ENCODE assay signal across 12 mouse cellular contexts in the genomic region with DNA sequence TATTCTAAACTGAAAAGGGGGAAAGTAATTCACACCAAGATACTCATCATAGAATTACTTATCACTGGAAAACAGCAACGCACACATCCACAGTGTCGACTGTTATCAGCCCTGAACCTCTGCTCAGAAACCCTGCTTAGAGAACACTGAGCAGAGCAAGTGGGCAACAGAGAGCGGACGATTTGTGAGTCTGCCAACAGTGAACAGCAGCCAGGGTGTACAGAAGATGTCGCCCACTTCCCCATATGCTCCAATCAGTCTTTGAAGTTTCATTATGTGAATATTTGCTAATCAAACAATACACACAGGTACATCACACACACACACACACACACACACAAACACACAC. TPM values are rescaled to one million over a fixed set of nuclear protein-coding genes. Genes with fewer than 3 reads are reported as not detected.
DNase-seq lines count a peak whose midpoint lies in the region; ATAC-seq and TF ChIP-seq lines count a peak whose summit lies in the region.
"Had no signal": no experiment of that assay in that cellular context is flagged by ENCODE, and none has a peak within 500 bp of the region (broad histone marks: within the 10 kb centered on the region; RNA-seq: fewer than 3 reads in every experiment).

No protein-coding gene starts in this region.

- no peaks in the 10 kb centered on the region for H3K9me3 ChIP-seq in kidney, postnatal 0 days (replicated peaks; ENCODE audit: low read length)
- no peaks in the 10 kb centered on the region for H3K9me3 ChIP-seq in intestine, embryonic 15.5 days
- no peaks in the 10 kb centered on the region for H3K9me3 ChIP-seq in liver, embryonic 16.5 days (replicated peaks; ENCODE audit: control insufficient read depth, low read length)
- no peaks in the 10 kb centered on the region for H3K9me3 ChIP-seq in kidney, embryonic 14.5 days (ENCODE audit: control insufficient read depth, low read length)
- H3K9me3 ChIP-seq: limb, embryonic 13.5 days had no signal

- no peak for TF ChIP-seq CTCF in kidney, postnatal 0 days (IDR thresholded peaks at IDR 0.05; ENCODE audit: low read depth)

- H3K27ac ChIP-seq in kidney, postnatal 0 days = 0 out of 2 replicates have a peak overlapping the region, but pooled peaks have one; percentile 9
- H3K27ac ChIP-seq in brown adipose tissue, adult 24 weeks (replicated peaks; ENCODE audit: low read depth, low read length) = peak overlapping the region; percentile 29; the same call in 1 of the 2 replicates
- peak overlapping the region; percentile 80; the same call in 1 of the 2 replicates for H3K27ac ChIP-seq in intestine, embryonic 15.5 days
- H3K27ac ChIP-seq in liver, embryonic 16.5 days (ENCODE audit: low read length) = peak overlapping the region; percentile 58; the same call in 1 of the 2 replicates
- no peak overlapping the region for H3K27ac ChIP-seq in kidney, embryonic 14.5 days (ENCODE audit: low read depth, low read length)
- H3K27ac ChIP-seq: limb, embryonic 13.5 days had no signal

- H3K4me1 ChIP-seq in kidney, postnatal 0 days (replicated peaks; ENCODE audit: insufficient read depth, low read length) = peaks cover 16% of the 10 kb centered on the region
- H3K4me1 ChIP-seq in brown adipose tissue, adult 24 weeks (ENCODE audit: control insufficient read depth, insufficient read depth, insufficient read length, low read length) = peaks cover 44% of the 10 kb centered on the region
- peaks cover 31% of the 10 kb centered on the region for H3K4me1 ChIP-seq in intestine, embryonic 15.5 days (replicated peaks)
- peaks cover 19% of the 10 kb centered on the region for H3K4me1 ChIP-seq in liver, embryonic 16.5 days (ENCODE audit: control insufficient read depth, low read depth, low read length)
- peaks cover 18% of the 10 kb centered on the region for H3K4me1 ChIP-seq in kidney, embryonic 14.5 days (ENCODE audit: control insufficient read depth, insufficient read depth, low read length)

- no peak for DNase-seq in kidney, postnatal 0 days (ENCODE audit: low spot score)
- DNase-seq in kidney, adult 18-20 months = no peak
- DNase-seq in embryo, embryonic 10 days (ENCODE audit: low spot score) = no peak
- no peak for DNase-seq in lung, adult 18-20 months
- DNase-seq: adrenal gland, postnatal 14 days; gastrocnemius, postnatal 36 days; kidney, postnatal 14 days had no signal

- no peak for ATAC-seq in kidney, postnatal 0 days (replicated peaks; ENCODE audit: low FRiP score, low read depth)
- ATAC-seq in intestine, embryonic 15.5 days = no peak
- peak; percentile 72 for ATAC-seq in liver, embryonic 16.5 days (ENCODE audit: low read depth)
- no peak for ATAC-seq in kidney, embryonic 14.5 days (ENCODE audit: low FRiP score, low TSS enrichment)

- WGBS in kidney, postnatal 0 days = 72% methylated on average over 5 of the region's 5 CpGs
- 47% methylated on average over 5 of the region's 5 CpGs for WGBS in intestine, embryonic 15.5 days
- WGBS in liver, embryonic 16.5 days (ENCODE audit: insufficient replicate concordance) = 6% methylated on average over 5 of the region's 5 CpGs
- WGBS in kidney, embryonic 14.5 days = 73% methylated on average over 5 of the region's 5 CpGs

- H3K27me3 ChIP-seq in kidney, postnatal 0 days (ENCODE audit: insufficient read depth, low read length) = no peaks in the 10 kb centered on the region
- no peaks in the 10 kb centered on the region for H3K27me3 ChIP-seq in intestine, embryonic 15.5 days (replicated peaks)
- no peaks in the 10 kb centered on the region for H3K27me3 ChIP-seq in liver, embryonic 16.5 days (ENCODE audit: control insufficient read depth, insufficient read depth, low read depth, low read length)
- H3K27me3 ChIP-seq in kidney, embryonic 14.5 days (ENCODE audit: control insufficient read depth, insufficient read depth, low read length) = no peaks in the 10 kb centered on the region
- H3K27me3 ChIP-seq: limb, embryonic 13.5 days had no signal

- H3K36me3 ChIP-seq in kidney, postnatal 0 days (ENCODE audit: insufficient read depth, low read length) = peaks cover 15% of the 10 kb centered on the region; the same call in 1 of the 2 replicates
- H3K36me3 ChIP-seq in intestine, embryonic 15.5 days = 0 out of 2 replicates have a peak, but pooled peaks cover 5% of the 10 kb centered on the region
- H3K36me3 ChIP-seq in liver, embryonic 16.5 days (ENCODE audit: control insufficient read depth, insufficient read depth) = no peaks in the 10 kb centered on the region
- peaks cover 15% of the 10 kb centered on the region; the same call in 1 of the 2 replicates for H3K36me3 ChIP-seq in kidney, embryonic 14.5 days (ENCODE audit: control insufficient read depth, insufficient read depth, low read length)

- H3K9ac ChIP-seq in kidney, postnatal 0 days (ENCODE audit: low read depth, low read length) = no peak overlapping the region
- no peak overlapping the region for H3K9ac ChIP-seq in intestine, embryonic 15.5 days
- no peak overlapping the region for H3K9ac ChIP-seq in liver, embryonic 16.5 days (ENCODE audit: low read depth, low read length)
- H3K9ac ChIP-seq in kidney, embryonic 14.5 days (ENCODE audit: low read depth, low read length) = no peak overlapping the region
- H3K9ac ChIP-seq: limb, embryonic 13.5 days had no signal

- H3K4me3 ChIP-seq in kidney, postnatal 0 days (replicated peaks; ENCODE audit: low read depth, low read length) = no peak overlapping the region
- no peak overlapping the region for H3K4me3 ChIP-seq in brown adipose tissue, adult 24 weeks (ENCODE audit: insufficient read depth, low read depth, low read length)
- H3K4me3 ChIP-seq in intestine, embryonic 15.5 days (replicated peaks) = no peak overlapping the region
- H3K4me3 ChIP-seq in liver, embryonic 16.5 days (ENCODE audit: low read depth, low read length) = no peak overlapping the region
- H3K4me3 ChIP-seq in kidney, embryonic 14.5 days (ENCODE audit: low read length) = no peak overlapping the region
- H3K4me3 ChIP-seq: limb, embryonic 13.5 days had no signal

- no peak overlapping the region for H3K4me2 ChIP-seq in kidney, postnatal 0 days (ENCODE audit: low read length)
- peak overlapping the region; percentile 36 for H3K4me2 ChIP-seq in intestine, embryonic 15.5 days (replicated peaks)
- peak overlapping the region; percentile 44 for H3K4me2 ChIP-seq in liver, embryonic 16.5 days (ENCODE audit: low read depth, low read length)
- H3K4me2 ChIP-seq in kidney, embryonic 14.5 days (replicated peaks; ENCODE audit: low read depth, low read length) = no peak overlapping the region
- H3K4me2 ChIP-seq: limb, embryonic 13.5 days had no signal

RNA-seq across cellular contexts. Expression of gene Smad1, which starts 23.6 kb away (rescaled TPM):
- 34.3 and 36.6 TPM in 2 replicates for polyA plus RNA-seq in kidney, postnatal 0 days (2015; fragmentation: Nextera tagmentation; extraction: Ambion mirVana)
- polyA plus RNA-seq in brown adipose tissue, adult 24 weeks (2012; ENCODE audit: insufficient read depth, insufficient read length, missing spikeins) = 6.3 and 7.1 TPM in 2 replicates
- polyA plus RNA-seq in intestine, embryonic 15.5 days (2015; fragmentation: Nextera tagmentation; extraction: Ambion mirVana) = 37.6 and 39.9 TPM in 2 replicates
- 5.6 and 6.9 TPM in 2 replicates for polyA plus RNA-seq in liver, embryonic 16.5 days (2015; fragmentation: Nextera tagmentation; extraction: Ambion mirVana)
- polyA plus RNA-seq in kidney, embryonic 14.5 days (2014; fragmentation: Nextera tagmentation; extraction: Ambion mirVana) = 34.5 and 50.3 TPM in 2 replicates

Comparison
In these comparisons a context has a peak if more than half of its experiments do, and no peak if none do; other contexts are left out.
1. H3K4me2 ChIP-seq: peak in intestine, embryonic 15.5 days (single experiment) and liver, embryonic 16.5 days (single experiment); none in kidney, postnatal 0 days (single experiment) and kidney, embryonic 14.5 days (single experiment).